Mouse (Mus musculus): ENCODE measurements around the gene Tnip3. TPM values are rescaled to one million over a fixed set of nuclear protein-coding genes. Genes with fewer than 3 reads are reported as not detected.

Gene Tnip3
- polyA plus RNA-seq, 1 experiment from 2014 or later, result 0.03 TPM

DNA sequence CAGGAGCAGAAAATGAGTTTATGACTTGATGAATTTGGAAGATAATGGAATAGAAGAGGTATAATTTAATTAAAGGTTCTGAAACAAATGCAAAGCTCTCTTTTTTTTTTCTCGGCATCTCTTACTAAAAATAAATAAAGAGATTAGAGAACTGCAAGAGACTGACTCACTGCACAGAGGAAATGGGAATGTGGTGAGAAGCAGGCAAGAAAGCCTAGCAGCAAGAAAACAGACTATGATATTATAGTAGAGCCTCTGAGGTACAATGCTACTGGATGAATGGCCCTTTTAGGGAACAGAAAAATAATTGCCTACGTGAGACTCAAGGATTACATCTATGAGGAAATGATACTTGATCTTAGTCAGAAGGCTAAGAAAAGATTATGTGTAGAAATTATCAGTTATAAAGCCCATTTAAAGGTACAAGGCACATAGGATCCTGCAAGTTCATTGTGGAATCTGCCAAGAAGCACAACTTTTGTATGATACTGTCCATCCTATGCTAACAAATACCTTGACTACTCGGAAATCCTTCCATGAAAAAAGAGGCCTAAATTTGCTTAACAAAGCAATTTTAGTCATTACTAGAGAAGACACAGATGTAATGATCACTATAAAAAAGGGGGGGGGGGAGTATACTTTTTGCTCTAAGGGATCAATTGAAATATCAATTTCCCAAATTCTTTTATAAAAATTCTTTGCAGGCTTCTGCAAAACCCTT, 60.4 kb downstream of the Tnip3 start:
- POLR2A ChIA-PET, result no interaction called here
- no peak for TF ChIP-seq CTCF (IDR thresholded peaks at IDR 0.05)
- in situ Hi-C loops (cut with MboI; ENCODE audit: low pct_unique_long_range_greater_than_20kb), result no loop called here
- ATAC-seq, result no peak
- DNase-seq (ENCODE audit: low read depth, low spot score), result no peak
- no peaks in the 10 kb centered on the region for H3K27me3 ChIP-seq
- CTCF ChIA-PET, result no interaction called here

DNA sequence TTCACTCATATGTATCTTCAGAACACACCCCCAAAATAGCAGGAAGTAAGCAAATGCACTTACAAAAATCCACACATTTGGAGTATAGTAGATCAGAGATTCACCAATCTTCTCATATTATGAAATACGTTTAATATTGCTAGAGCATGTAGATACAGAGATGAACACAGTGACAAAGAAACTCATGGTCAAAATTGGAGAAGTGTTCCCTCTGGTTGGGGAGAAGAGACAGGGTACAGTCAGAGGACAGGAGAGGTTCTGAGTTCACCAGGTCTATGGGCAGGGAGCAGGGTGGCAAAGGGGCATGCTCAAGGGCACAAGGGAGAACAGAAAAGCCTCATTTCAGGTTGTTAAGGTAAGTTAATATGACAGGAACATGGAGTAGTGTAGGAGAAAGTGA, 63.7 kb downstream of the Tnip3 start:
- no peak for TF ChIP-seq CTCF (IDR thresholded peaks at IDR 0.05)
- no peak for DNase-seq (ENCODE audit: low read depth, low spot score)
- ChIA-PET CTCF (no interaction called here), POLR2A (no interaction called here)
- peaks cover 8% of the 10 kb centered on the region for H3K27me3 ChIP-seq
- ATAC-seq, result no peak
- in situ Hi-C loops (cut with MboI; ENCODE audit: low pct_unique_long_range_greater_than_20kb), result no loop called here

DNA sequence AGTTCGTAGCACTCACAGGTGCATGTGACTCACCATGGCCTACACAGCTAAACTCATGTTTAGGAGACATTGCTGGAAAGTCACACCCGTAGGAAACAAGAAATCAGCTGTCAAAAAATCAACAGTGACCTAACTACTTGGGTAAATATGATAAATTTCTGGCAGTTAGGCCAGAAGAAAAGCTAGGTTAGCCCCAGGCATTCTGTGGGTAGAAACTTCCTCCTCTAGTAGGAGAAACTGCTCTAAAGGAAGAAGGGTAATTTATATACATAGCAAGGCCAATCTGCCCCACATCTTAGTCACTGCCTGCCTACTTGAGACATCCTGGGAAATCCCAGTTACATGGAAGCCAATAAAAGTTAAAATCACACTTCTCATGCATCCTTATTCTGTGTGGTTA, 64.9 kb downstream of the Tnip3 start:
- ChIA-PET POLR2A (no interaction called here), CTCF (no interaction called here)
- in situ Hi-C loops (cut with MboI; ENCODE audit: low pct_unique_long_range_greater_than_20kb), result no loop called here
- TF ChIP-seq CTCF (IDR thresholded peaks at IDR 0.05), result no peak
- H3K27me3 ChIP-seq, result peaks cover 8% of the 10 kb centered on the region
- DNase-seq (ENCODE audit: low read depth, low spot score) (no peak), ATAC-seq (no peak)

DNA sequence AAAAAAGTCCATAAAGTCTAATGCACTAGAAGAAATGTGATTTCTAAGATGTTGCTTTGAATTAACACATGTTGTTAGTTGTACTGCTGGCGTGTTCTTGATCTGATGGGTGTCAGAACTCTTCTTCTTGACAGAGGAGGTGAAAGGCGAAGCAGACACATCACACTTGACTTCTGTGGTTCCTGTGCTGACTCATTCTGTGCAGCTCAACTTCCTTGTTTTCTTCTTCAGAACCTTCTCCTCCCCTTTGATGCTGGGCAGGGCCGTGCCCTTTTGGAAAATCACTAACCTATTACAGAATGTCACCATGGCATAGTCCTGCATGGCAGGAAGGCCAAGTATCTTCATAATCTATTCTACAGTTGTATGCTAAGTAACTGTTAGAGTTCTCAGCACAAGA, 69.1 kb downstream of the Tnip3 start:
- POLR2A ChIA-PET, result no interaction called here
- in situ Hi-C loops (cut with MboI; ENCODE audit: low pct_unique_long_range_greater_than_20kb), result no loop called here
- H3K27me3 ChIP-seq, result peaks cover 12% of the 10 kb centered on the region
- CTCF ChIA-PET, result no interaction called here
- no peak for TF ChIP-seq CTCF (IDR thresholded peaks at IDR 0.05)
- DNase-seq (ENCODE audit: low read depth, low spot score) (no peak), ATAC-seq (no peak)

DNA sequence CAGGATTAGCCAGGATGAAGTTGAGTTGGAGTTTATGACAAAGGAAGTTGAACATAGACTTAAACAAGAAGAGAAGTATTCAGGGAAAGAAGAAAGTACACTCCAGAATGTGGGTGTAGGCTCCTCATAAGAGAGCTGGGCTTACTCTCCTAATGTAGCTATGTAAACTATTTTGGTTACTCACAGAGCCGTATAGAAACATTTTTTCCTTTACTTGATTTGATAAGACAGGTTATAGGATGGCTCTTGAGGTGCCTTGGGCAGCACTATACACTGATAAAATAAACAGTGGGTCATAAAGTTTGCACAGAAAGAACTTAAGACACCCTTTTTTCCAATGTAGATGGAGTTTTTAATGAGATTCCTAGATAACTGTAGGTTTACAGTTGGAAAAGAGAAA, 70.3 kb downstream of the Tnip3 start:
- ATAC-seq (no peak), DNase-seq (ENCODE audit: low read depth, low spot score) (no peak)
- in situ Hi-C loops (cut with MboI; ENCODE audit: low pct_unique_long_range_greater_than_20kb), result no loop called here
- peaks cover 12% of the 10 kb centered on the region for H3K27me3 ChIP-seq
- POLR2A ChIA-PET, result no interaction called here
- TF ChIP-seq CTCF (IDR thresholded peaks at IDR 0.05), result no peak
- CTCF ChIA-PET, result interaction anchor here (0.8 kb wide), 1 partner anchor 11 kb away, joined by 3 read pairs; no protein-coding TSS in a partner anchor

DNA sequence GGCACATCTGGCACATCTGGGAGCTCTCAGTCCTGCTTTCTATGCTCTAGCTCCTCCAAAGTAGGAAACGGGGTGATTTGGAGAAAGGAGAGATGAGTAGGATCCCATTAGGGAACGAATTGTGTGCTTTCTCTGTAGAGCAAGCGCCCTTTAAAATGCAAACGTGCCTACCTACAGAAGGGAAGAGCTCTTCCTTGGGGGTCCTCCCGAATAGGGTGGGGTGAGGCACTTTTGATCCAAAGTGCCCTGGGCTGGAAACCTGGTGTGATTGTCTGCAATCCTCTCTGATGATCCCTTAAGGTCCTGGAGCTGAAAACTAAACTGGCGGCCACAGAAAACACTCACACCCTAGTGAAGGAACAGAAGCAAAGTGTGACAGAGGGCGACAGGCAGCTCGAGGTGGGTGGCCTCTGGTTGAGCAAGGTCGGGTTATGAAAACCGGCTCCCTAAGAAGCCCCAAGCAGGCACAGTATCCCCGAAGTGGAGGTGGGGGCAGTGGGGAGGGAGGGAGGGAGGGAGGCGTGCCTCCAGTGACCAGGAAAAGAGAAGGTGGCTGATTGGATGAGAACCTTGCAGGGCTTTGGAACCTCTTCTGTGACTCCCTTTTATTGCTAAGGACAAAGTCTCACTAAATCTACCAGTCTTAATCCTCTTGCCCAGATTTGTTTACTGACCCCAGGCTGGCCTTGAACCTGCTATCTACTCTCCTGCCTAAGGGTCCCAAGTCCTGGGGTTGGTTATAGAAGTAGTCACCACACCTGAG, 72.1 kb downstream of the Tnip3 start:
- ATAC-seq, result no peak

DNA sequence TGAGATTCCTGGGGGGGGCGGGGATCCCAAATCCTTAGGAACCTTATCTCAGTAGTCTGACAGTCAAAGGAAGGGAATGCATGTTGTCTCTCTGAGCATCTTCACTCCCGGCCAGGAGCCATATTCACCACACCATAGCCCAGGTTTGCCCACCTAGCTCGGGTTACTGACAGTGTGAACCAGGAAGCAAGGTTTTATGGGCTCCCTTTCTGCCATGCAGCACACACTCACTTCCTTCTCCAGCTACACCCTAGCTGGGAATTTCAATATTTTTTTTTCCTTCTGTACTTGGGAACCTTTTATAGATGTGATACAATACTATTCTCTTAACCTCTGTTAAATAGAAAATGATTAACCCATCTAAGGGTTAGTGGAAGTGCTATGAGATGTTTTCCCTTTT, 73.4 kb downstream of the Tnip3 start:
- ATAC-seq (no peak), DNase-seq (ENCODE audit: low read depth, low spot score) (no peak)
- peaks cover 6% of the 10 kb centered on the region for H3K27me3 ChIP-seq
- TF ChIP-seq CTCF (IDR thresholded peaks at IDR 0.05), result no peak
- ChIA-PET CTCF (no interaction called here), POLR2A (no interaction called here)
- in situ Hi-C loops (cut with MboI; ENCODE audit: low pct_unique_long_range_greater_than_20kb), result no loop called here

More for the DNA sequence above, 72.1 kb downstream of the Tnip3 start:
- in situ Hi-C loops (cut with MboI; ENCODE audit: low pct_unique_long_range_greater_than_20kb), result no loop called here
- ChIA-PET POLR2A (no interaction called here), CTCF (no interaction called here)
- DNase-seq (ENCODE audit: low read depth, low spot score), result no peak
- peaks cover 8% of the 10 kb centered on the region for H3K27me3 ChIP-seq
- TF ChIP-seq CTCF (IDR thresholded peaks at IDR 0.05), result no peak

DNA sequence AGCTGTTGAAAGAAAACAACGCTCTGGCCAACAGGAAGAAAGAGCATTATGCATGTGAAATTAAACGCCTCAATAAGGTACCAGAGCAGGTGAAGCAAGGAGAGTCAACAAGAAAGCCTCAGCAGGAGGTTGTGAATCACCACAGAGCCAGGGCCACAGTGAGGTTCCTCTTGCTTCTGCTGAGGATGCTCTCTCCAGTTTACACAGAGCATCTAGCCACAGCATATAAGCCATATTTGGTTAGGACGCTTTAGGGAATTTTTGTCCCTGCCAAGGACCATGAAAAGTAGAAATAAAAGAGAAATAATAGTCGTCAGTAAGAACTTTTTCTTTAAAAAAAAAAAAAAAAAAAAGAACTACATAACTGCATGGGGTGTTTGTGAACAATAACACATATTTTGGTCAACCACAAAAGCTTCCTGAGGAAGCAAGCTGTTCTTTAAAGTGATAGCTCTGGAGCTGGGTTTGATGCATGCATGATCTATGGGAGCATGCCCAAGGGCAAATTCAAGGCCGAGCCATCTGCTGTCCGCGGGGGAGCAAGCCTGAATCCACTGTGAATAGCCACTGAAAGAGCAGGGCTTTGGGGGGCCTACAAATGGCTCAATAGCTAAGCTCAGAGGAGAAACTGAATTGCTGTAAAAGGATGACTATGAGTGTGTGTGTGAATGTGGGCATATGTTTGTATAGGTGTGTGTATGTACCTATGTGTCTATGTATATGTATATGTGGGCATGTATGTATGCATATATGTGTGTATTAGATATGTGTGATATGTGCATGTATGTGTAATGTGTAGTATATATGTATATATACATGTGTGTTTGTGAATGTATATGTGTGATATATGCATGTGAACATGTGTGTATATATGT, 75.0 kb downstream of the Tnip3 start:
- TF ChIP-seq CTCF (IDR thresholded peaks at IDR 0.05), result no peak
- ChIA-PET CTCF (interaction anchor here (0.7 to 1.2 kb wide), 3 partner anchors 15 to 1781 kb away, joined by 3 to 4 read pairs (median 3); no protein-coding TSS in a partner anchor), POLR2A (no interaction called here)
- ATAC-seq (no peak), DNase-seq (ENCODE audit: low read depth, low spot score) (no peak)
- in situ Hi-C loops (cut with MboI; ENCODE audit: low pct_unique_long_range_greater_than_20kb), result no loop called here
- H3K27me3 ChIP-seq, result peaks cover 4% of the 10 kb centered on the region

DNA sequence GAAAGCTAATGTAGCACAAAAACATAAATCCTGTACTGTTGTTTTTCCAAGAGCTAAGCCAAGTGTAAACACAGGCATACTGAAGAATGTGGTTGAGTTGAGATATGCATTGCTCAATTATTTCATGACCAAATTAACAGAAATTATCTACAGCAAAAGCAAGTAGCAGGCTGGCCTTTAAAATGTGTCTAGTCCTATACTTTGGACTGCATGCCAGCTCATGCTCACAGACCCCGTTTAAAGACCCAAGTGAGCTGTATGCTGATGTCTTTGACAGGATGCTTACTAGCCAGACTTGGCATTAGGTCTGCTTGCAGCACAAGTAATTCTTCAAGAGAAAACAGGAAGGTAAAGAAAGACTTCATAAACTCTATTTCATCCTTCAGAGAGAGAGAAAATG, 75.8 kb downstream of the Tnip3 start:
- POLR2A ChIA-PET, result no interaction called here
- in situ Hi-C loops (cut with MboI; ENCODE audit: low pct_unique_long_range_greater_than_20kb), result no loop called here

DNA sequence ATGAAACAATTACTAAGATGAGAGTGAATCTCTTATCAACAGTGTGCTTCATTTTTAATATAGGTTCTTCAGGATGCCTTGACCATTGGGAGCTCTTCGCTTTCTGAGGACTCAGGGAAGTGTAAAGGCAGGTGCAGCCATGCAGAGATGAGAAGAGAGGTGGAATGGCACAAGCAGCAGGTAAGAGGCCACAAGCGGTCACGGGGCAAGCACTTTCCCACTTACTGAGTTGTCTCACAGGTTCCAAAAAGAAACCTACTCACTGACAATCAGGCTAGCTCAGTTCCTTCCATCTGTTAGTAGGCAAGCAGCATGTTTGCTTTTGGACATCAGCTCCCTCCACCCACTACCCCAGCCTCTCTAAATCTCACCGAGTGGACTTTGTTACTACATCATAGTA, 80.7 kb downstream of the Tnip3 start:
- H3K27me3 ChIP-seq, result peaks cover 7% of the 10 kb centered on the region
- ATAC-seq, result no peak
- in situ Hi-C loops (cut with MboI; ENCODE audit: low pct_unique_long_range_greater_than_20kb), result no loop called here
- TF ChIP-seq CTCF (IDR thresholded peaks at IDR 0.05), result no peak
- DNase-seq (ENCODE audit: low read depth, low spot score), result no peak
- CTCF ChIA-PET, result no interaction called here
- POLR2A ChIA-PET, result no interaction called here

More for the DNA sequence above, 75.8 kb downstream of the Tnip3 start:
- CTCF ChIA-PET, result interaction anchor here (1.2 kb wide), 1 partner anchor 14 kb away, joined by 3 read pairs; no protein-coding TSS in a partner anchor
- ATAC-seq (no peak), DNase-seq (ENCODE audit: low read depth, low spot score) (no peak)
- no peaks in the 10 kb centered on the region for H3K27me3 ChIP-seq
- no peak for TF ChIP-seq CTCF (IDR thresholded peaks at IDR 0.05)

DNA sequence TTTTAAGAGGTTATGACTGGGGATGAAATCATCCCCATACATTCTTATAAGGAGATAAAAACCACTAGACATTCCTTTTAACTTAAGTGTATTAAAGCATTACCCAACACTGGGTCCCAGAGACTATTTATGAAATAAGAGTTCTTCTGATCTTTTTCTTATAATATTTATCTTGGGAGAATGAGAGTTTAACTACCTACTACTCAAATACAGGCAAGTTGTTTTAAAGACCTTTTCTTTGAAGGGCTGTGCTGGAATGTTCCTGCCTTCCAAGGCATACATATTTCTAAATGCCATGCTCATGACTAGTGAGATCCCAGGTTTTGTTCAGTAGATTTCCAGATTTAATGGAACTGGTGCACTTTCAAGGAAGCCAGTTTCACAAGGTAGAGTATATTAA, 81.8 kb downstream of the Tnip3 start:
- peaks cover 7% of the 10 kb centered on the region for H3K27me3 ChIP-seq
- in situ Hi-C loops (cut with MboI; ENCODE audit: low pct_unique_long_range_greater_than_20kb), result no loop called here
- CTCF ChIA-PET, result no interaction called here
- DNase-seq (ENCODE audit: low read depth, low spot score) (no peak), ATAC-seq (no peak)
- POLR2A ChIA-PET, result no interaction called here
- no peak for TF ChIP-seq CTCF (IDR thresholded peaks at IDR 0.05)
